Mouse (Mus musculus) lung, postnatal 0 days (tissue): ENCODE measurements around the gene Defb28. TPM values are rescaled to one million over a fixed set of nuclear protein-coding genes. Genes with fewer than 3 reads are reported as not detected.

Source experiments
- ATAC-seq: fragments of 200-750 bp; cut with Nextera tagmentation; 2 replicates; pipeline ENCODE4 v1.8.0; 2017; ENCODE audit warnings: moderate library complexity
- DNase-seq: peaks from one replicate; pipeline ENCODE4 v3.0.0-alpha.2; 2016; ENCODE audit warnings: low spot score
- H3K27ac ChIP-seq: fragments of 300-500 bp; sonication (generic); 2 replicates; pipeline ENCODE4 v1.5.1; 2014; ENCODE audit warnings: antibody characterized with exemption, mild to moderate bottlenecking, low read length, mixed read lengths
- H3K27me3 ChIP-seq: fragments of 300-500 bp; sonication (generic); replicated peaks from 2 replicates; pipeline ENCODE4 v1.6.1; 2014; ENCODE audit warnings: low read length, mixed read lengths; ENCODE audit not compliant: insufficient read depth
- H3K36me3 ChIP-seq: fragments of 300-500 bp; sonication (generic); 2 replicates; pipeline ENCODE4 v1.6.1; 2014; ENCODE audit warnings: low read length, mixed read lengths; ENCODE audit not compliant: insufficient read depth
- H3K4me1 ChIP-seq: fragments of 300-500 bp; sonication (generic); 2 replicates; pipeline ENCODE4 v1.6.1; 2014; ENCODE audit warnings: antibody characterized with exemption, low read depth, low read length, mixed read lengths; ENCODE audit not compliant: insufficient read depth
- H3K4me2 ChIP-seq: fragments of 300-500 bp; sonication (generic); replicated peaks from 2 replicates; pipeline ENCODE4 v1.6.1; 2014; ENCODE audit warnings: low read depth, mild to moderate bottlenecking, low read length, moderate library complexity, mixed read lengths
- H3K4me3 ChIP-seq: fragments of 300-500 bp; sonication (generic); 2 replicates; pipeline ENCODE4 v1.5.1; 2014; ENCODE audit warnings: low read depth, low read length
- H3K9ac ChIP-seq: fragments of 300-500 bp; sonication (generic); replicated peaks from 2 replicates; pipeline ENCODE4 v1.6.1; 2014; ENCODE audit warnings: low read depth, mild to moderate bottlenecking
- H3K9me3 ChIP-seq: fragments of 300-500 bp; sonication (generic); 2 replicates; pipeline ENCODE4 v1.6.1; 2016; ENCODE audit warnings: low read length, mixed read lengths
- CTCF ChIP-seq: IDR thresholded peaks from 2 replicates; pipeline ENCODE4 v1.5.1; 2016; ENCODE audit warnings: antibody characterized with exemption, mild to moderate bottlenecking
- EP300 ChIP-seq: IDR thresholded peaks from 2 replicates; pipeline ENCODE4 v1.6.1; 2016; ENCODE audit warnings: antibody characterized with exemption, mild to moderate bottlenecking, control low read depth
- WGBS: fragments of 180-500 bp; shearing (Covaris S2); extraction: QIAGEN DNeasy Blood & Tissue Kit; methylation state at CpG from one replicate; pipeline ENCODE4 v1.1.7; 2014; 5-methylcytosine and 5-hydroxymethylcytosine counted together
- polyA plus RNA-seq: library from polyadenylated mRNA; unstranded; fragments of >200 nt; fragmentation: Nextera tagmentation; extraction: Ambion mirVana; gene quantifications from 2 replicates; pipeline ENCODE4 v1.2.1, GENCODE M21; 2015

The Defb28 gene
- polyA plus RNA-seq, 1 experiment from 2014 or later: not detected

DNA sequence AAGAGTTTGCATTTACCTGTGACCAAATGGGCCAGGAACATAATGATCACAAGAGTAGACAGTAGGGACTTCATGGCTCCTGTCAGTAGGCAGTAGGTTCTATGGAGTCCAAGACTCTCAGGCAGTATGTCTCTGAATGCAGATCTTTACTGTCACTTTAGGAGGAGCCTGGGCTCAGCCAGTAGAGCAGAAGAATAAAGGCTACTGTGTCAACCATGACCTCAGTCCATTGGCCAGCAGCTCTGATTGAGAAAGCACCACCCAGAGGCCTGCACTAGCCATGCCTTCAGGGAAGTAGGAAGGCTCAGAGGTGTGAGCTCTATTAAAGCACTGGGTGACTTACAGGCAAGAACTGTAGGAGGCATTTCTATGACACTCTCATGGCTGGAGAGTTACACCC, 28.0 kb upstream of the Defb28 start, which contains the start of gene Defb22:
Defb22 (minus strand) TSS at position 101 of the 400 bp plus-strand sequence.
- H3K4me3 ChIP-seq: no peak within 1 kb of the TSS
- no peak for ATAC-seq
- no peaks in the 10 kb centered on the region for H3K4me1 ChIP-seq
- no peaks in the 10 kb centered on the region for H3K9me3 ChIP-seq
- no peak for DNase-seq
- no peak within 1 kb of the TSS for H3K27ac ChIP-seq
- H3K27me3 ChIP-seq: no peaks in the 10 kb centered on the region
- no peak for TF ChIP-seq CTCF
- no peak for TF ChIP-seq EP300
- no peaks in the 10 kb centered on the region for H3K36me3 ChIP-seq
- H3K9ac ChIP-seq: no peak within 1 kb of the TSS
- H3K4me2 ChIP-seq: no peak within 1 kb of the TSS

DNA sequence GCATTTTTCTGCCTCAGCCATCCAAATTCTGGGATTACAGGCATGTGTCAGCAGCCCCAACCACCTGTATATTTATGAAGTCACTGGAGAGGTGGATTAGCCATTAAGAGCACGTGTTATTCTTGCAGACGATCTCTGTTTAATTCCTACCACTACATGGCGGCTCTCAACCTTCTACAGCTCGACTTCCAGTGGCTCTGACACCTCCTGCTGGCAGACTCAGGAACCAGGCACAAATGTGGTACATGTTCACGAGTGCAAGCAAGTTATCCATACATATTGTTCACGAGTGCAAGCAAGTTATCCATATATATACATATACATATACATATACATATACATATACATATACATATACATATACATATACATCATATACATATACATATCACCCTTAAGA, 24.9 kb upstream of the Defb28 start:
- Histone ChIP-seq H3K4me1 (no peaks in the 10 kb centered on the region), H3K27ac (no peak overlapping the region), H3K4me2 (no peak overlapping the region), H3K27me3 (no peaks in the 10 kb centered on the region), H3K9me3 (no peaks in the 10 kb centered on the region), H3K36me3 (no peaks in the 10 kb centered on the region), H3K9ac (no peak overlapping the region), H3K4me3 (no peak overlapping the region)
- WGBS: 58% methylated on average over 6 of the region's 6 CpGs
- DNase-seq (no peak), ATAC-seq (no peak)
- TF ChIP-seq CTCF (peak; percentile 50), EP300 (no peak)

DNA sequence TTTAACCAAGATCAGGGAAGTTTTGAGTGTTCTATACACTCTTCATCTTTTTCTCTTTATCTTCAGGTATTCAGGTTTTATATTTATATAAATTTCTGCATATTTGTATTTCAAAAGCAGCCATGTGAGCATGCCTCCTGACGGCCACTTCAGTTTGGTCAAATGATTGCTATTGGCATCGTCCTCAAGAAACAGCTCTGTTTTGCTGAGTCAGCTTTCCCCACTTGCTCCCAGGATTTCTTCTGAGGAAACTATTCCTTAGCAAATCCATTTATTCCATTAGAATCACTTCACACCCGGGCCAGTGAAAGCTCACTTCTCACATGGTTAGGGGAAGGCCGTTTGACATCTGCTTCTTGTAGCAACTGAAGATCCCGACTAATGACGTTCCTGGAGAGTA, 20.0 kb upstream of the Defb28 start:
- H3K36me3 ChIP-seq: no peaks in the 10 kb centered on the region
- TF ChIP-seq CTCF: no peak
- no peak for TF ChIP-seq EP300
- 52% methylated on average over 6 of the region's 6 CpGs for WGBS
- no peaks in the 10 kb centered on the region for H3K27me3 ChIP-seq
- ATAC-seq (no peak), DNase-seq (no peak)
- no peaks in the 10 kb centered on the region for H3K9me3 ChIP-seq
- no peak overlapping the region for H3K4me3 ChIP-seq
- H3K4me2 ChIP-seq: no peak overlapping the region
- no peak overlapping the region for H3K9ac ChIP-seq
- no peaks in the 10 kb centered on the region for H3K4me1 ChIP-seq
- no peak overlapping the region for H3K27ac ChIP-seq

GRCm38 (mm10) chr2:152500204-152500862, 17.7 kb upstream of the Defb28 start:
- no peaks in the 10 kb centered on the region for H3K9me3 ChIP-seq
- TF ChIP-seq EP300 (no peak), CTCF (no peak)
- no peaks in the 10 kb centered on the region for H3K36me3 ChIP-seq
- H3K4me3 ChIP-seq: no peak overlapping the region
- no peaks in the 10 kb centered on the region for H3K27me3 ChIP-seq
- DNase-seq: no peak
- H3K9ac ChIP-seq: no peak overlapping the region
- 54% methylated on average over 7 of the region's 7 CpGs for WGBS
- H3K4me1 ChIP-seq: no peaks in the 10 kb centered on the region
- no peak overlapping the region for H3K4me2 ChIP-seq
- no peak overlapping the region for H3K27ac ChIP-seq
- no peak for ATAC-seq

DNA sequence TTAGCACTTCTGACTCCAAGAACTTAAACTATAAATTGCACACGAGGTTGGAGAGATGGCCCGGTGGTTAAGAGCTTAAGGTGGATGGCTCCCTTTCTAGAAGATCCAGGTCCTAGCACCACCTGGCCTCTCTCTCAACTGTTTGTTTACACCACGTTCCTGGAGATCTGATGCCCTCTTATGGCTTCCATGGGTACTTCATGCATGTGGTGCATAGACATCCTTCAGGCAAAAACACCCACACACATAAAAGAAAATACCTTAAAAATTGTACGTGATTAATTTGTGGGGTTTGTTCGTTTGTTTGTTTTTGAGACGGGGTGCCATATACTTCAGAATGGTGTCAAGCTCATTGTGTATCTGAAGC, 17.2 kb upstream of the Defb28 start:
- no peak overlapping the region for H3K4me3 ChIP-seq
- no peak overlapping the region for H3K27ac ChIP-seq
- no peaks in the 10 kb centered on the region for H3K36me3 ChIP-seq
- H3K4me2 ChIP-seq: no peak overlapping the region
- TF ChIP-seq CTCF: peak; percentile 55
- TF ChIP-seq EP300: no peak
- no peaks in the 10 kb centered on the region for H3K27me3 ChIP-seq
- no peak overlapping the region for H3K9ac ChIP-seq
- H3K9me3 ChIP-seq: no peaks in the 10 kb centered on the region
- 77% methylated on average over 6 of the region's 6 CpGs for whole genome bisulfite sequencing
- ATAC-seq: no peak
- no peaks in the 10 kb centered on the region for H3K4me1 ChIP-seq
- no peak for DNase-seq

GRCm38 (mm10) chr2:152503950-152504349, 14.1 kb upstream of the Defb28 start:
- 73% methylated on average over 2 of the region's 2 CpGs for WGBS

GRCm38 (mm10) chr2:152511592-152511991, 6.5 kb upstream of the Defb28 start, which contains the start of gene Defb26:
Gene Defb26 (minus strand): TSS chr2:152511692.
- no peak for TF ChIP-seq EP300
- TF ChIP-seq CTCF: no peak
- H3K36me3 ChIP-seq: no peaks in the 10 kb centered on the region
- H3K9ac ChIP-seq: no peak within 1 kb of the TSS
- no peak within 1 kb of the TSS for H3K27ac ChIP-seq
- no peak within 1 kb of the TSS for H3K4me3 ChIP-seq
- DNase-seq (no peak), ATAC-seq (no peak)
- H3K4me2 ChIP-seq: no peak within 1 kb of the TSS
- no peaks in the 10 kb centered on the region for H3K27me3 ChIP-seq
- no peaks in the 10 kb centered on the region for H3K4me1 ChIP-seq
- H3K9me3 ChIP-seq: no peaks in the 10 kb centered on the region
- WGBS: 85% methylated on average over 1 of the region's 1 CpGs

More at GRCm38 (mm10) chr2:152503950-152504349, 14.1 kb upstream of the Defb28 start:
- DNase-seq (no peak), ATAC-seq (no peak)
- Histone ChIP-seq H3K27me3 (no peaks in the 10 kb centered on the region), H3K4me3 (no peak overlapping the region), H3K9me3 (no peaks in the 10 kb centered on the region), H3K4me2 (no peak overlapping the region), H3K9ac (no peak overlapping the region), H3K36me3 (no peaks in the 10 kb centered on the region), H3K4me1 (no peaks in the 10 kb centered on the region), H3K27ac (no peak overlapping the region)
- TF ChIP-seq EP300 (no peak), CTCF (no peak)
